Mouse (Mus musculus): ENCODE results near the gene Ptpn14. TPM values are rescaled to one million over a fixed set of nuclear protein-coding genes. Genes with fewer than 3 reads are reported as not detected.

Ptpn14 gene
- total RNA-seq, 2 experiments from 2014 or later, result 10.6 to 12.7 TPM

DNA sequence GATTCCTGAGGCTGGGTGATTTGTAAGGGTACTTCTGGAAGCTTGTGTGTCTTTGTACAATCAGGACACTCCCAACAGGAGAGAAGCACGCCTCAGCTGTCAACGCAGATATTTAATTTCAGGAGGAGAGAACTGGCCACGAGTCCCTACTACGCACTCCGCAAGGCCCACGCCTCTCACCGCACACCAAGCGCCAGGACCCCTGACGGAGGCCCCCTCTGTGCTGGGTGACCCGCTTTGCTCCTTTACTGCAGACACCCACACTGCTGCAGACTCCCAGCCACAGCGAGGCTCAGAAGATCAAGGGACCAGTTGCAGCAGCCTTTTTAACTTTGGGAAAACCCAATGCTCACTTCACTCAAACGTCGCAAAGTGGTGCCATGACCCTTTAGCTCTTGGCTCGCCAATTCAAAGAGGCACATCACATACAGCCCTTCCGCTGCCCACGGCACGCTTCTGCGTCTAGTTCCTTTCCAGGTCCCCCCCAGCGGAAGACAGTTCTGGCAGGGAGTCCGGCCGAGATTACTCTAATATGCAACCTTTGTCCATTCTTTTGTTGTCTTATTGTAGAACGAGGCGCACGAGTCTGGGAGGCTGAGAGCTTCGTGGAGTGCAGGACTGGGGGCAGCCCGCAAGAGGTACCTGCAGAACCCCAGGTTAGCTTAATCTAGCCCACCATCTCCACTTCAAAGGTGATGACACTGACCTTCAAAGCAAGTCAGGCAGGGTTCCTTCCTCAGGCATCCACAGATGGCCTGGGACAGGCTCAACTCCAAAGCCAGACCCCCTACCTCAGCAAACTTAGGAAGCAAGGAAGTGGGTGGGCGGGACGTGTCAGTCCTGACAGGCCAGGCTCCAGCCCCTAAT is 192.9 kb downstream of the Ptpn14 start:
- DNase-seq (ENCODE audit: low spot score in 2 of 2), result no peak

DNA sequence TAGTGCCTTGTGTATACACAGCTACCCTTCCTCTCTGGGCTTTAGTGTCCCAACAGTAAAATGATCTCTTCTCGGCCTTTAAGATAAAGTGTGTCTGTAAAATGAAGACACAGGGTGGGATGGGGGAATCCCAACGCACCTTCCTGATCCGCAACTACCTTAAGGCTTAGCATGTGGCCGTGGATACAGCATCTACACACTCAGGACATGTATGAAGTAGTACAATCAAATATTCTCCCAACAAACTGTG is 193.4 kb downstream of the Ptpn14 start:
- intact Hi-C loops (cut with DNase I), result no loop called here
- DNase-seq (ENCODE audit: low spot score in 2 of 2), result no peak

More for the DNA sequence above, 192.9 kb downstream of the Ptpn14 start:
- intact Hi-C loops (cut with DNase I), result loop anchor here (1.0 kb wide), 1 partner anchor 39 kb away; no protein-coding TSS in a partner anchor

DNA sequence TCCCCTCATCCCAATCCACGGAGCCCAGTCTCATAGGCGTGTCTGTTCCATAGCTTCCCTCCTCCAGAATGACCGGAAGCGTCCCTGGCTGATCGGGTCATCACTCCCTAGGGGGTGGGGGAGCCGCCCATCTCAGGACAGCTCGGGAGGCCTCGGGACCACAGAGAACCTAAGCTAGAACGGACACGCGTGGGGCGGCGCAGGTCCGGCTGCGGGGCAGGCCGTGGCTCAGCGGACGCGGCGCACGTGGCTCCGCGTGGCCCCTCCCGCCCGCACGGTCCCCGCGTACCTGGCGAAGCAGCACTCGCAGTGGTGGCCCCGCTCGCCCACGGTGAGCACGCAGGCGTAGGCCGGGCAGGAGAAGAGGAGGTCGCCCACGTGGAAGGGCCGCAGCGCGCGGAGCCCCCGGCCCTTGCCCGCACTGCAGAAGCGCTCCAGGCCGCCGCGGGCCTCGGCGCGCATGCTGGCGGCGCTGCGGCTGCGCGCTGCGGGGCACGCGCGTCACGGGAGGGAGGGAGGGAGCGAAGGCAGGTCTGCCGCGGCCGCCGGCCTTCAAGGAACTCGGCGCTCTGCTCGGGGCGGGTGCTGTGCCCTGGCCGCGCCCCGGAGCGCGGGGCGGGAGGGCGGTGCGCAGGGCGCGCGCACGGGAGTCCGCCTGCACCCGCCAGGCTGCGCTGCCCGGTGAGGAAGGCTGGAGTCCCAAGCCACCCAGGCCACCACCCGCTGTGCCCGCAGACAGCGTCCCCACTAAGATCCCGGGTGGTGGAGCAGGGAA is 193.9 kb downstream of the Ptpn14 start, which contains the start of gene Smyd2:
TSS of gene Smyd2 (minus strand) at position 546 of the 775 bp plus-strand sequence.
- intact Hi-C loops (cut with DNase I), result no loop called here
- DNase-seq (ENCODE audit: low spot score in 2 of 2), result peak; percentile 48 to 79

DNA sequence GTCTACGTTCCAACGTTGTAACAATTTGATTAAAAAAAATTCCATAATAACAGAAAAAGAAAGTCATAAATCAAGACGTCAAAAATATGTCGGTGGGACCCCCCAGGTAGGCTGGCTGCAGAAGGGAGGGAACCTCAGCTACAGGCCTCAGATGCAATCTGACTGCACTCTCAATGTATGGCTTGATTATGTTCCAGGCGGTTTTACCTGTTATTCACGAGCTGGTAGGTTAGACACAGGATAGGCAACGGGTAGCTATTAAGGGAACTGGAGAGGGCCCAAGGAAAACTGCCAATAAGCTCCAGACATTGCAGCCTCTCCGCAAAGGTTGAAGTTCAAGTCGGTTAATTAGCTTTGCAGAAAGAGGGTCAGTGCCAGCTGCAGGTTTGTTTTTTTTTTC is 194.7 kb downstream of the Ptpn14 start:
- intact Hi-C loops (cut with DNase I), result no loop called here
- DNase-seq (ENCODE audit: low spot score in 2 of 2), result no peak

DNA sequence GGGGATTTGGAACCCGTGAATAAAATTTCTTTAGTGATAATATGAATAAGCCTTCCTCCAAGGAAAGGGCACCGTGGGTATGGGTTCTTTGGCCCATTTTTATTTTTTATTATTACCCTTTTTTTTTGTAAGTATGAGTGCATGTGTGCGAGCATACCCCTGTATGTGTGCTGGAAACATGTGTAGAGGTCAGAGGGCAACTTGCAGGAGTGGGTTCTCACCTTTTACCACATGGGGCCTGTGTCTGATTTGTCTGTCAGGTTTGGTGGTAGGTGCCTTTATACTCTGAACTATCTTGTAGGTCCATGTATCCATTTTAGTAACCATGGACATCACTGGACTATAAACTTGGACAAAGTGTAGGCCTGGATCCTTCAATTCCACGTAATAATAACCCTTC is 195.1 kb downstream of the Ptpn14 start:
- DNase-seq (ENCODE audit: low spot score in 2 of 2), result no peak
- intact Hi-C loops (cut with DNase I), result no loop called here

DNA sequence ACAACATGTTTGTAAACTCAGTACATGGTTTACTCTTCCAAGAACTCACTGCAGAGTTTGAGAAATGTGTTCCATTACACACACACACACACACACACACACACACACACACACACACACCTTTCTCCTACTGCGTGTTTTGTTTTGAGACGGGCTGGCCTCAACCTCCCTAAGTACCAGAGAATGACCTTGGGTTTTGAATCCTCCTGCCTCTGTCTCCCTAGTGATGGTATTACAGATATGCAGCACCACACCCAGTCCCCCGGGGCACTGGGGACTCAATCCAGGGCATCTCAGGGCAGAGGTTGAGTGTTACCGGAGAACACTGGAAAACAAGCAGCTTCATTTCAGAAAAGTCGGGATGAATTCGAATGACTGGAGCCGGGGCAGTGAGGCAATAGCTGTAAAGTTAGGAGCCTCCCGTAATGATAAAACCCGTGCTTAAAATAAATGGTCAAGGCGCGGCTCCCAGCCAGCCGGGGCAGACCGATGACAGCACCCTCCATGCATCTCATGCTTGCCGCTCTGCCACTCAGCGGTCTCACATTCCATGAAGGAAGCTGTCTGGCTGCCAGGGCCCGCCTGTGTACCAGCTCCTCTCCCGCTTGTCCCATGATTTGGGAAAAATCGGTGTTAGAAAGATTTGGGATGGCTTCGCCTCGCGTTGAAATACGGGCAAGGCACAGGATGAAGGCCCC is 196.0 kb downstream of the Ptpn14 start:
- intact Hi-C loops (cut with DNase I), result no loop called here
- no peak for DNase-seq (ENCODE audit: low spot score in 2 of 2)

DNA sequence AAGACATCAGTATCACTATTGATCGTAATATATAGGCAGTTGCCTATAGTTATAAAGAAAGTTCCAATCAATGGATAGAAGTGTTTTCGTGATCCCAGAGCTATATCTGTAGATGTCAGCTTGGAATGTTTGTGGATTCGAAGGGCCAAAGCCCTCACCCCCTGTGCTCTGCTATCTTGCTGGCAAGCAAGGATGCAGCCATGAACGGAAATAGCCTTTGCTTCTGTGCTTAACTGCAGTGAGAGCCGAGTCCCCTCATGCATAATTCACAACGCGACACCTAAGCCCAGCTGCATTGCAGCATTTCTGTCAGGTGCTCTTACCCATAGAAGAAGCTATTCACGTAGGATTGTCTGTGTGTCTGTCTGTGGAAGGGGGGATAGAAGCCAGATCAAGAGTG is 198.2 kb downstream of the Ptpn14 start:
- no peak for DNase-seq (ENCODE audit: low spot score in 2 of 2)
- intact Hi-C loops (cut with DNase I), result no loop called here

Other genes with a start within 250 kb of the Ptpn14 start
- under 1 TPM; 0.48 to 0.53 TPM for gene Cenpf, start 40.2 kb upstream of the Ptpn14 start, total RNA-seq (2021)
- 100 to 1,000 TPM in 1 of 2 experiments, 10 to 100 TPM in 1; 96.3 to 104 TPM for gene Smyd2, start 194.1 kb downstream of the Ptpn14 start, total RNA-seq (2021)